Mouse (Mus musculus): ENCODE data around the gene Olfr827.
A peak's percentile ranks its signal among the peaks of the same experiment; 100 is the strongest.

Gene Olfr827

DNA sequence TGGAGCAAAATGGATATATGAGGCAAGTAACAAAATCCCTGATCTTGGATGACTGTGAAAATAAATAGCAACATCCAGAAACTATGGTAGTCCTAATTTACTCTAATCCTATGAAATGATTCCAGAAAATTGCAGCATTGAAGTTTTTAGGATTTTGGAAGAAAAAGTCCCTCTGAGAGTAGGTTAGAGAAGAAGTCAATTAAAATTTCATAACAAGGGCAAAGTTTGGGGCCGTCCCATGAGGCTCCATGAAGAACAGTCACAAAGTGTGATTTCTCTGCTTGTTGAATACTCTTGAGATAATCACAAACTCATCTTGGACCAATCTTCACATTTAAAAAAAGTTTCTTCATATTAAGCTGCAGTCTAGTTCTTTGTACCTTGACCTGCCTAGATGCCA lies at the start of gene Olfr827:
Olfr827 (minus strand) TSS at position 101 of the 400 bp plus-strand sequence.
- no peak for DNase-seq (ENCODE audit: low spot score)

DNA sequence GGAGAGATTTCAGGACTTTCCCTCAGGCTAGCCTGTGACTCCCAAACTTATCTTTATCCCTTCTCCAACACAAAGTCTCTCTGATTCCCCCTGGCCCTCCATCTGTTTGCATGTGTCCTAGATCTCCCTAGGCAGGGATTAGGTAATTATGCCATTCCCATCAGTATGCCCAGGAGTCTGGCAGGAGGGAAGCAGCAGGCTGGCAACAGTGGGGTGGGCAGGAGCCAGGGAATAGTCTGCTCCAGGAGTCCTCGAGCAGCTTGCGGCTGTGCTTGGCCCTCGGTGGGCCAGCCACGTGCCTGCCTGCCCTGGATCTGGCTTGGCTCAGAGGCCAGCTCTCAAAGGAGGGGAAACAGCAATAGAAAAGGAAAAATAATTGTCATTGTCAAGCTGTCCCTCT lies 49.0 kb upstream of the Olfr827 start:
- no peak for DNase-seq (ENCODE audit: low spot score)

DNA sequence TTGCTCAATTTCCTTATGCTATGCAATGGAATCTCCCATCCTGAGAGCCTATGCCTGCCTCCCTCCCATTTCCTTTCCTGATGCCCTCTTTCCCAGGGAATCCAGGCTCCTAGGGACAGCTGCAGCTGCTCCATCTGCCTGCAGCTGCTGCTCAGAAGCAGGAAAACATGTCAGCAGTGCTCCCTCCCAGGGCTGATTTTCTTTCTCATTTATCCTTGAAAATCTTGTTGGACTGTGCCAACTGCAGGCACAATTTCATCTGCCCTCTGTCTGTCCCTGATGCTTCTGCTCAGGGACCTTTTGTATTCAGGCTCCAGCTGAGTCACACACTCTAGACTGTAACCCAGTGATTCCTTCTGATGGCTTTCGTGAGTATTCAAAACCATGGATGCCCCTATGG lies 45.3 kb upstream of the Olfr827 start:
- no peak for DNase-seq (ENCODE audit: low spot score)

DNA sequence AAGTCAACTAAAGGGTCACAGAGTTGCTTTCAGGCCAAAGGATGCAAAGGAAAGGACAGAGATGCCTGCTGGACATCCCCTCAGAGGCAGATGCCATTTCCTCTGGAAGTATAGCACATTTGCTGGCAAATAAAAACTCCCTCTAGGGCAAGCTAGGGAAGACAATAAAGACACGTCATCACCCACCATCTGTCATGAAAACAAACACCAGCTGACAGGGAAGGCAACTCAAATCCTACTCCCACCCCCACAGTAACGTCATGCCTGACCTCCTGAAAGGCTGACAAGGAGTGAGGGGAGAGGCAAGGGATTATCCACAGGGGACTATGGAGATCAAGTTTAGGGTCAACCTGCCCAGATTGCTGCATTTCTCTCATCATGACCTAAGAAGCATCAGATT lies 30.1 kb upstream of the Olfr827 start:
- DNase-seq (ENCODE audit: low spot score) = peak; percentile 20

DNA sequence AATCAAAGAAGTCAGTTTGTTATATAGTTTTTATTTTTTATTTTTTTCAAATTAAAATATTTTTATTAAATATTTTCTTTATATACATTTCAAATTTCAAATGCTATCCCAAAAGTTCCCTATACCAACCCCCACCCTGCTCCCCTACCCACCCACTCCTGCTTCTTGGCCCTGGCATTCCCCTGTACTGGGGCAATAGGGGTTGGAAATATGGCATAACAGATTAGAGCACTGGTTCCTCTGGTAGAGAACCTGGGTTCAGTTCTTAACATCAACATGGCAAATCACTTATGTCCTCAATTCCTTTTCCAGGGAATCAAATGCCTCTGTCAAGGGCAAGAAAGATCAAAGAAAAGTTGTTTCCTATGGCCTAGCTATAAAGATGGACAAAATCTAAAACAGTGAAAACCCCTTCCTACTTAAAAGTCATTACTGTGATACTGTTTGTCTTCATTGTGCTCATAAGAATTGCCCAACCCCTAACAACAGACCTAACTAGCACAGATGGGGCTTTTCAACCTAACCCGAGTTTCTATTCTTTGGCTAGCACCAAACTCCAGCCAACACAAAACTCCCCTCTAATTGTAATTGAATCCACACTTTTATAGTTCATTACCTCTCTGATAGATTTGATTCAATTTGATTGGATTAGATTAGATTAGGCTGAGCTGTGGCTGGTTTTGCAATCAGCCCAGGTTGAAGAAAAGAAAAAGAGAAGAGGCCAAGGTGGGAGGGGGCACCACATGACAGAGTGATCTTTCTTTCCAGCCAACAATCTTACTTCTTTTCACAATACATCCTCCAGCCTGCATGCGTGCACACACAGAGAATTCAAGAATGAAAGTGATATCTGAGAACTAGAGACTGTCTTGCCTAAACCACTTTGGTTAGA lies 24.4 kb upstream of the Olfr827 start:
- no peak for DNase-seq (ENCODE audit: low spot score)

DNA sequence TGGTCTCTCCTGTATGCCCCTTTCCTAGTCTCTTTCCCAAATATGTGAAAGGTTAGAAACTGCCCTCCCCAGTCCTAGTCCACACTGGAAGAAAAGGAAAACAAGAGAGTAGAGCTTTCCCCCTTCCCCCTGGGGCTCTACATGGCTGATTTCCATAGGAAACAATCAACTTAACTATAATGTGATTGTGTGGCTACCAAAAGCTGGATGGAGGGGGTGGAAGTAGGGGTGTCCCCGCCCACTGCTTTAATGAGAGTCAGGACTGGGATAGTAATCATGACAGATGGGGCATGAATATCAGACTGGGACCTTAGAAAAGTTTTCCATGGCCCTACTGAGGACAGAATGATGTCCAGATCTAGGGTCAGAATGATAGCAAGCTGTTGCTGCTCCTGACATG lies 20.4 kb upstream of the Olfr827 start:
- no peak for DNase-seq (ENCODE audit: low spot score)

DNA sequence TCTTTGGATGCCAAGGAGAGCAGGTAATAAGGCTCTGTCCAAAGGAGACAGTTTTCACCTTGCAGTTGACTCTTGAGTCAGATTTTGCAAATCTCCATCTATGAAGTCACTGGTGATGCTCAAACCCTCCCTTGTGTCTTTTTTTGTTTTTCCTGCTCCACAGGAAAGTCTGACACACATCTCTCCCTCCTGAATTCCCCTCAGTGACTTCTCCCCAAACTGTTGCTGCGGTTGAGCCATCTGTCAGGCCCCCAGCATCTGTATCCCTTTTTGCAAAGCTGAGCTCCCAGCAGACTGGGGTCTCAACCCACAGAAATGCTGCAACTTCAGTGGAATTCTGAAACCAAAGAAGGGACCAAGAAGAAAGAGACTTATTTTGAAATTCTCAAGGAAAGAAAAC lies 17.9 kb upstream of the Olfr827 start:
- no peak for DNase-seq (ENCODE audit: low spot score)

DNA sequence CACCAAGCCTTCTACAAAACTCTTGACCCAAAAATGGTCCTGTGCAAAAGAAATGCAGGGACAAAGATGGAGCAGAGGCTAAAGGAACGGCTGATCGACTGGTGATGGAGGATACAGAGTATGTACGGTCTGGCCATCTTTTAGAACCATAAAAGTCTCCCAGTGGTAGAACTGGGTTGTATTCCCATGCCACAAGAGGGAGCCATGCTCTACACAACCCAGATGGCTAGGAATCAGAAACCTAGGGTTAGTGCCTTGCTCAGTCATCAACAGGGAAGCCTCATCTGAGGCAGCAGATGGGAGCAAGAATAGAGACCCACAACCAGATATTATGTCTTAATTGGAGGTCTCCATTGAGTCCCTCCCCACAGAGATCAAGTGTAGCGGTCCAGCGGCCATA lies 15.4 kb upstream of the Olfr827 start:
- DNase-seq (ENCODE audit: low spot score) = no peak

DNA sequence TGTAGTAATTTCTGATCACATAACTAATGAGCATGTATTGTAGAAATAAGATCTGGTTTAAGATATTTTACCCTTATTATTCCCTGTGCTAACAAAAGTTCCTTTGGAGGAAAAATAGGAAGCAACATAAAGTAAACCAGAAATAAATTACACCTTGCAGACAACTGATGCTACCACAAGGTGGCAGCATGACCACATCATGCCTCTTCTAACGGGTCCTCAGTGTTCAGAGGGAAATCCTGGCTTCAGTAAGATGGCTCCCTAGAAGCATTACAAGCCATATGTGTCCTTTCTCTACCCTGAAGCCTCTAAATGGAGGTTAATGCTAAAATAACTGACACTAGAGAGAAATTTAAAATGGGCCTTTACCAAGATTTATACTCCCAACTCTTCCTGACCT lies 14.0 kb upstream of the Olfr827 start:
- DNase-seq (ENCODE audit: low spot score) = peak; percentile 39

DNA sequence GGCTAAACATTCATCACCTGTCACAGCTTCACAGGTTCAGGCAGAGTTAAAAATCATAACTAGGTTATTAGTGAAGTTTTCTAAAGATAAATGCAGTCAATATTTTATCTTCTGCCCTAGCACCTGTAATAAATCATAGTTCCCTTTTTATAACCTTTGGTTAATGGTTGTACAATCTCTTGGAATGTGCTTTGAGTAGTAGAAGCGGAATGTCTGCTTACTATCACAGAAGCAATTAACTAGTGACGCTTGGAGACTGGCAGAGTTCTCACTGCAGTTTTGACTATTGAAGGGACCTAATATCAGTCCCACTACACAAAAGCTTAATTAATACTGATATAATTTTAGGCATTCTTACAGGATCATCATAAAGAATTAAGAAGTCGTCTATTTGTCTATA lies 10.8 kb upstream of the Olfr827 start:
- DNase-seq (ENCODE audit: low spot score) = no peak

DNA sequence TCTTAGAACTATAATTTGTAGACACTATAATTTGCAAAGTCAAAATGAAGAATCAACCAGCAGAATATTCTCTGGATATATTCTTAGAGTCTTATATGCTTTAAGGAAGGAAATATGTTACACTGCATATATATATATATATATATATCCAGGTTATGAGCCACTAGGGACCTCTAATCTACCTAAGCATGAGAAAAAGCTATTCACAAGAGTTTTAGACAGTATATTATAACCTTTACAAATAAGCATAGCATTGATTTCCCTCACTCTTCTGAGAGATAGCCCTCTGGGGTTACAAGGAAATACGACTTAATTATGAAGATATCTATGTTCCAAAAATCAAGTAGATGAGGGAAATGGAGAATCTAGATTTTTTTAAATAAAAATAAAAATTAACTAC lies 30.1 kb downstream of the Olfr827 start, which contains the start of gene Olfr826:
Olfr826 (minus strand) TSS at position 101 of the 400 bp plus-strand sequence.
- no peak for DNase-seq (ENCODE audit: low spot score)

DNA sequence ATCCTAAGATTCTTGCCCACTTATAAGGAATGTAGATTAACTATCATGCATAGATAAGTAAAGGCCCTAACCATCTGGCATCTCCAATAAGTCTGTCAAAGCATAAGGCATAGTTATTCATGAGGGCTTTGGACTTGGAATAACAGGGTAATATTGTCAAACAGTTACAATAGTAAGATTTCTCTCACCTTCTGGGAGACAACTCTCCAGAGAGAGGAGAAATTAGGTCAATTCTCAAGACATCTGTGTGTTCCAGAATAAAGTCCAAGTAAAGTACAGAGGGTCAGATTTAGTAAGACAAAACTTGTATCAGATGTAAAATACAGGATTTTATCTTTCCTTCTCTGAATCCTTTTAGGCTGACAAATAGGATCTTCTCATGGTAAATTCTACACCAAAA lies 47.5 kb downstream of the Olfr827 start, which contains the start of gene Olfr825:
Olfr825 (minus strand) TSS at position 101 of the 400 bp plus-strand sequence.
- DNase-seq (ENCODE audit: low spot score) = no peak

DNA sequence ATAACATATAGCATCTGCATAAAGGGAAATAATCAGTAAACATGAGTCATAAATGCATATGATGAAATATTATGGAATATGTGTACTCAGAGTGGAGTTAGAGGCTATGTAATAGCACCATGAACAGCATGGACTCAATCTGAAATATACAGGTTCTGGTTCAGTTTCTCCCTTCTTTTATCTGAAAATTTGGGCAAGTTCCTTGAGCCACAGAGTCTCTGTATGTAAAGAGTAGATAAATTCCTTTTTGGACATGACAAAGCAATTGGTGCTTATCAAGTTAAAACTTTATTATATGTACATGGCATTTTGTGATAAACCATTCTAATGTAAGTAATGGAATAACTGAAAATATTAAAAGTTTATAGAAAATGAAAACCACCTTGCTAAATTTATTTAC lies 49.0 kb downstream of the Olfr827 start:
- no peak for DNase-seq (ENCODE audit: low spot score)
